Mouse (Mus musculus) bone marrow macrophage, adult 2 months (primary cell): ENCODE results near the gene Padi2. TPM values are rescaled to one million over a fixed set of nuclear protein-coding genes. Genes with fewer than 3 reads are reported as not detected.

Source experiments
- H3K27ac ChIP-seq: 2 replicates; pipeline ENCODE4 v1.5.1; 2012; ENCODE audit warnings: low read depth, low read length; ENCODE audit not compliant: insufficient read depth
- H3K4me1 ChIP-seq: 2 replicates; pipeline ENCODE4 v1.6.1; 2012; ENCODE audit warnings: low read length; ENCODE audit not compliant: control insufficient read depth, insufficient read depth
- H3K4me3 ChIP-seq: 2 replicates; pipeline ENCODE4 v1.5.1; 2012; ENCODE audit warnings: mild to moderate bottlenecking, low read length, moderate library complexity; ENCODE audit not compliant: insufficient read depth
- CTCF ChIP-seq: IDR thresholded peaks from 2 replicates; pipeline ENCODE4 v1.5.1; 2012; ENCODE audit warnings: low read depth, mild to moderate bottlenecking, low read length, moderate library complexity
- POLR2A ChIP-seq: IDR thresholded peaks from 2 replicates; pipeline ENCODE4 v1.6.1; 2012; ENCODE audit warnings: mild to moderate bottlenecking, low read depth, low read length, borderline replicate concordance
- polyA plus RNA-seq: library from polyadenylated mRNA; stranded (reverse); fragments of >200 nt; gene quantifications from 2 replicates; pipeline ENCODE4 v1.2.4, GENCODE M21; 2012; ENCODE audit not compliant: missing spikeins, insufficient read depth, insufficient read length

Padi2 gene
- polyA plus RNA-seq, 1 experiment, result 12.2 TPM

DNA sequence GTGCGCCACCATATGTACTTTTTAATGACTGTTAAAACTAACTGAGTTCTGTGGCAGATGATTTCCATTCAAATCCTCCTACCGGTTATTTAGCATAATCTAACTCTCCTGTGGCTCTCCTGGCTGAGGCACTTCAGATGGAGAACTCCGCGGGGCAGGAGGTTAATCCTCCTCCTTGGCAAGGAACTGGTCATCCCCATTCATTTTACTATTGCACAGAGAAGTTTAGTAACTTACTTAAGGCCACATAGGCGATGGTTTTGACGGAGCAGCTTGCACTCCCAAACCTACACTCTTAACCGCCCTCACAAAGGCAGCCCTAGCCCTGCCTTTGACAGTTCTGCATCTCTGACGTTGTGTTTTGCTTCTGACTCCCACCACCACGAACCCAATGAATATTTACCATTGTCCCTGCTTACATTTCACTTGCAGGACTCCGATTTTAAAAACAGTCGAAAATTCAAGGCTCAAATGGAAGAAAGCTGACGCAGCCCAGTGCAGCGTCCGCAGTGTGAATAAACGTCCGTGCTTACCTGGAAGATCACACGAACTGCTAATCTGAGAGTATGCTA lies 51.1 kb downstream of the Padi2 start:
- no peak overlapping the region for H3K4me3 ChIP-seq
- no peak overlapping the region for H3K27ac ChIP-seq
- TF ChIP-seq CTCF, result no peak
- no peak for TF ChIP-seq POLR2A
- peaks cover 24% of the 10 kb centered on the region for H3K4me1 ChIP-seq

DNA sequence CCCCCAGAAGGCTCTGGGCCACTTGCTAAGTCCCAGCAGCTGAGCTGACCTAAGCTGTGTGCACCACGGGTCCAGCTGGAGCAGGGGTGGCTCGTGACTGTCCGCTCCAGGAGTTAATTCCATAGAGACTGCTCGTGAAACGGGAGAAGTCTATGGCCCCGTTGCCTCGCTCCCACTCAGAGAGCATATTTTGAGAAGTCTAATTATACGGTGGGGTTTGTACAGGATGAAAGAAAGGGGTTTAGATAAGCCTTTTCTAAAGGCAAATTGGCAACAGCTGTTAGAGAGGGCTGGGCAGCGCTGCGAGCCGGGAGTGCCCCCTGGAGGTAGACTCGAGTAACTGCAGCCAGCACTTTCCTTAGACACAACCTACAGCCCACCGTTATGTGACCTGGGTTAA lies 51.6 kb downstream of the Padi2 start:
- Histone ChIP-seq H3K4me1 (peaks cover 25% of the 10 kb centered on the region), H3K4me3 (peak overlapping the region; percentile 25), H3K27ac (no peak overlapping the region)
- peak; percentile 73 for TF ChIP-seq CTCF
- TF ChIP-seq POLR2A, result no peak

DNA sequence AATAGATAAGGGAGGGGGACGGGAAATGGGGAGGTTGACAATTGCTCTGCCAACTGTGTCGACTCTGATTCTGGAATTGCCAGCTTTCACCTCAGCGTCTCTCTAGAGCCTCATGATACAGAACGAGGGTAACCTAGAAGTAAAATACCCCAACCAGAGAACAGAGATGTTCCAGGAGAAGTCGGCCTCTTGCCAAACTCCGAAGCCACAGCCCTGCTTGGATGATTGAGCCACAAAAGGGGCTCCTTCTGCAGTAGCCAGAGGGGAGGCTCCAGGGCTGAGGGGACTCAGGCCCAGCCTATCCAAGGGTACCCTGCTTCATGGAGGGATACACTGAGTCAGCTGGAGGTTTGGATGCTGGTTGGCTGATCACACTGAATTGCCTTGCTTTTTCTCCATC lies 52.2 kb downstream of the Padi2 start:
- H3K27ac ChIP-seq, result no peak overlapping the region
- no peak overlapping the region for H3K4me3 ChIP-seq
- peaks cover 28% of the 10 kb centered on the region for H3K4me1 ChIP-seq
- TF ChIP-seq CTCF (no peak), POLR2A (no peak)

DNA sequence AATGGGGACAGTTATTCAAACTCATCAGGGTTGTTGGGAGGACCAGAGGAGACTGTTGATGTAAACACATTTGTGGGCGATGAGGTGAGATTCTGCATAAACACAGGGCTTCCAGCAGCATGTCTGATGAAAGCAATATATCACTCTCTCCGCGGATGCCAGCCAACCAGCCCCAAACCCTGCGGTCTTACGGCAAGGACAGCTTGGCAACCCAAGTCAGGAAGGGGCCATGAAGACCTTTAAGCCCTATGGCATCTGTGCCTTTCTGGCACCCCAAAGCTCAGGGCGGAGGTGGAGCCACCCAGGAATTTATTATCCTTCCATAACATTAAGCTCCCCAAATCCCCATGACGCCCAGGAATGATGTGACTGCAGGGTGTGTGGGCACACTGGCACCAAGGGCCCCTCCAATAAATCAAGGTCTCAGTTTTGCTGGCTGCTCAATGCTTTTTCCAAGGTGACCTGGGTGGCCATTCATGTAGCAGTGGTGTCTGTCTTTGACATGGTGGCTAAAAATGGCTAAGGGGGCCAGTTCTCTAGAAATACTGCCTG lies 53.1 kb downstream of the Padi2 start:
- H3K4me1 ChIP-seq, result peaks cover 27% of the 10 kb centered on the region
- no peak overlapping the region for H3K27ac ChIP-seq
- TF ChIP-seq POLR2A, result no peak
- TF ChIP-seq CTCF, result no peak
- no peak overlapping the region for H3K4me3 ChIP-seq

DNA sequence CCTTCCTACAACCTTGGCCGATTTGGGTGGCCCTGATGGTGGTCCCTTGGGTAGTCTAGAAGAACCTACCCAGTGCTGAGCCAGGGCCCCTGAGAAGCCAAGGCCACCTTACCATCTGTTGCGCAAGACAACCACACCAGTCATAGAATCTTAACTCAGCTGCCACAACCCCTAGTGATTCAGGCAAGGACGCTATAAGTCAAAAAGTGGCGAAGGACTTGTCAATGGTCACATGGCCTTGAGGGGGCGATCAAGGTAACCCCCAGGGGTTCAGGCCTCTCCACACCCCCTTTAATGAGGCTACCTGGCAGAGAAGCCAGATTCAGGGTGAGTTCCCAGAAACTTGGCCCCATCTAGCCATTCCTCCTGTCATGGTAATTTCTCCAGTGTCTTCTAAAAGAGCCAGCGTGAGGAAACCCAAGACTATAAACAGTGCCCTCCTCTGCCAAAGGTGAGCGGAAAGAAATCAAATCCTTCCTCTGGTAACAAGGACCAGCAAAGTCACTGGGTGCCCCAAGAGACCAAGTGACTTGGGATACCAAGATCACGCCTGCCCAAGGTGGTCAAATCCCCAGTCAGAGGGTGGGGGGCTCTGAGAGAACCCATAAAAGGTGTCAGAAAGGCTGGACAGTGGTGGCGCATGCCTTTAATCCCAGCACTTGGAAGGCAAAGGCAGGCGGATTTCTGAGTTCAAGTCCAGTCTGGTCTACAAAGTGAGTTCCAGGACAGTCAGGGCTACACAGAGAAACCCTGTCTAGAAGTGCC lies 53.8 kb downstream of the Padi2 start:
- Histone ChIP-seq H3K4me3 (no peak overlapping the region), H3K4me1 (peaks cover 34% of the 10 kb centered on the region), H3K27ac (no peak overlapping the region)
- no peak for TF ChIP-seq POLR2A
- TF ChIP-seq CTCF, result no peak

DNA sequence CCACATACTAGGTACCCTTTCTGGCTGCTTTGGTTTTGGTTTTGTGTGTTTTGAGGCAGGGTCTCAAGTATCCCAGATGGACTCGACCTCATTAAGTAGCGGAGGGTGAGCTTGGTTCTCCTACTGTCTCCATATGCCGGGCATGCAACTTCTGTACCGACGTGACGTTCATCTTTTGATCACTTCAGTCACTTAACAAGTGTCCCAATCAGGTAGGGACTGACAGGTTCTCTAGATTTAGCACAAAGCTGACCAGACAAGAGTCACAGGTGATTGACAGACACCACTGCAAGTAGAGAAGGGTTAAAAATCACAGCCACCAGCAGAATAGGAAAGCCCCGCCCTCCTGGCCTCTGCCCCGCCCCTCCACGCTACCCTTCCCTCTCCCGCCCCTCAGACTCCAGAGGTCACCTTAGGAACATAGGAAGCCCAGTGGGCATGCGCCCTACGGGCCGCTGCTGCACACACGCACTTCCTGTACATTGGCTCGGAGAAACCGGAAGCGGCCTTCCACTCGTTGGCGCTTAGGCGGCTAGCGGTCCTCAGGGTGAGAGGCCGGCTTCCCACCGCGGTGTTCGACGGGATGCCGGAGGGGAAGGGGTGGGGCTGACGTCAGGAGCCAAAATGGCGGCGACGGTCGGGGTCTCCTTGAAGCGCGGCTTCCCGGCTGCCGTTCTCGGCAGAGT lies 54.8 kb downstream of the Padi2 start, which contains the start of gene Sdhb:
Gene Sdhb (plus strand): TSS at position 423 of the 686 bp plus-strand sequence.
- Histone ChIP-seq H3K4me3 (peak within 1 kb of the TSS; percentile 79), H3K27ac (peak within 1 kb of the TSS; percentile 69), H3K4me1 (peaks cover 43% of the 10 kb centered on the region)
- TF ChIP-seq CTCF (no peak), POLR2A (no peak)

DNA sequence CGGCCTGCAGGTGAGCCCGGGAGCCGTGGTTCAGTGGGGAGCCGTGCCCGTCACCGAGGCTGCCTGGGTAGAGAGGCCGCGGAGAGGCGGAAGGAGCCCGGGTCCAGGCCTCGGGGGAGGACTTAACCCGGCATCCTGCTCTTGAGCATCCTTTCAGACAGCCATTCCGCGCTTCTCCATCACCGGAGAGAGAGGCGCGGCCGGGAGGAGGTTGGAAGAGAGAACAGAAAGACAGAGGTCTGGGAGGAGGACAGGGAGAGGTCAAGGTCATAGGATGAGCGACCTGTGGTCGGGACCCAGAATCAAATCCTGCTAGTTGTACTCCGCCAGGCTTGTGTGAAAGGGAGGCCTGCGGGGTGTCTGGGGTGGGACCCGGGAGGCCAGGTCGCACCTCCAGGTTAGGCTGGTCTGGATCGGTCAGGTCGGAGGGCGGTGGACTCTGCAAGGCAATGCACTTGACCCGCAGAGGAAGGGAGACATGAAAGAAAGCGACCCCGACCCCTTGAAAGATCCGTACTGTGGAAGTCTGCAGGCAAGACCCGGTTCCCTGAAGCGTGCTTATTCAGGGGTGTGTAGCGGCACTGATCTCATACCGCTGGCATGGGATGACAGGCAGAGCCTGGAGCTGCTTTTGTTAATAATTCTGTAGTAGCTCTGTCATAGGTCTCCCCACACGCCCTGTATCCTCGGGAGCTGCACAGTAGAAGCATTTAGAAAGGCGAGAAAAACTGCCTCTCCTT lies 55.5 kb downstream of the Padi2 start:
- H3K4me3 ChIP-seq, result peak overlapping the region; percentile 79
- TF ChIP-seq POLR2A (no peak), CTCF (no peak)
- H3K4me1 ChIP-seq, result peaks cover 43% of the 10 kb centered on the region
- H3K27ac ChIP-seq, result peak overlapping the region; percentile 69

DNA sequence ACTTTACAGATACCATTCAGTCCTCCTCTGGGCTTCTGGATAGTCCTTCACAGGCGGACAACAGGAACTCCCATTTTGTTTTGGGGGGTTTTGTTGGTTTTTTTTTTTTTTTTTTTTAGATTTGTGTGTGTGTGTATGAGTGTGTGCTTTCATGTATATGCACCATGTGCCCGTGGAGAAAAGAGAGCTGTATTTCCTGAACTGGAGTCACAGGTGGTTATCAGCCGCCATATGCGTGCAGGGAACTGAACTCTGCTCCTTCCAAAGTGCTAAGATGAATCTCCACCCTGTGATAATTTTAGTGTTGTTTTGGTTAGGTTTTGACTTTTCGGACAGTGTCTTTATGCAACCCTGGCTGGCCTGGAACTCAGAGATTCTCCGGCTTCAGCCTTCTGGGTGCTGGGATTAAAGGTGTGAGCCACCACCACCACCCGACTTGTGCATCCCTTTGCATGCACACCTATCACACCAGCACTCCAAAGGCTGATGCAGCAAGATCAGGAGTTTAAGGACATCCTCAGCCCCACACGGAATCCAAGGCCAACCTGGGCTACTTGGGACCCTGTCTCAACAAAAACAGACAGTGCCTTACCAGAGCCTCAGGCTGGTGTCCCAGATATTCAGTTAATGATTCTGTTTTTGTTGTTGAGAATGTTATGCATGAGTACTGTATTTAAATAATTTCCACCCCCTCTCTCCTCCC lies 56.2 kb downstream of the Padi2 start:
- Histone ChIP-seq H3K4me1 (peaks cover 43% of the 10 kb centered on the region), H3K4me3 (peak overlapping the region; percentile 79), H3K27ac (peak overlapping the region; percentile 69)
- TF ChIP-seq POLR2A, result no peak
- no peak for TF ChIP-seq CTCF

DNA sequence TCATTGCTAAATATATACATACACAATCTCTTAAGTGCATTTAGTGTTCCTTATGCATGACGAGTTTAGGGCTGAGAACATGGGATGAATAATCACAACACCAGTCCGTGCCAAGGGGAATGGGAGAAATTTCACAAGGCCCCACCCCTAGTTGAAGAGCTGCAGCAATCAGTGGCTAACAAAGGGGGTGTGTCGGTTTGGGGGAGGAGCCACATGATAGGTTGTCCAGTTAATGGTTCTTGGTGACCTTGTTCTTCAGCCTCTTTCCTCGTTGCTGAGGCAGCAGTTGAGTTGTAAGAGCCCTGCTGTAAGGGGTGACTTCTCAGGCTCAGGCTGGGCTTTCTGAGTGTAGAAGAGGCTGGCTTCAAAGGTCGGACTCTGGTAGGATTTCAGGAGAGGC lies 56.8 kb downstream of the Padi2 start:
- Histone ChIP-seq H3K27ac (peak overlapping the region; percentile 81), H3K4me1 (peaks cover 43% of the 10 kb centered on the region), H3K4me3 (peak overlapping the region; percentile 19; the same call in 1 of the 2 replicates)
- TF ChIP-seq CTCF, result no peak
- no peak for TF ChIP-seq POLR2A
